Mouse (Mus musculus) ZHBTc4 (cell line): Measurements from ENCODE around the gene Nppa.

Experiments
- DNase-seq: peaks from one replicate; pipeline ENCODE4 v3.0.0-alpha.2; 2011; ENCODE audit warnings: low read depth, low spot score

The Nppa gene

GRCm38 (mm10) chr4:148051046-148051776, 50.7 kb downstream of the Nppa start:
- DNase-seq, result peak; percentile 60
